Mouse (Mus musculus): ENCODE measurements at regions not wholly inside any gene's neighbourhood (a gene's known extent, or its start where the extent isn't known, plus 50 kb on each side); places are given as distances from the start of the nearest gene placed in this dataset.
"Not testable (repeated sequence)": the region's sequence is repeated elsewhere in the genome, so short reads cannot be mapped to it uniquely, and the experiment has no call there.

DNA sequence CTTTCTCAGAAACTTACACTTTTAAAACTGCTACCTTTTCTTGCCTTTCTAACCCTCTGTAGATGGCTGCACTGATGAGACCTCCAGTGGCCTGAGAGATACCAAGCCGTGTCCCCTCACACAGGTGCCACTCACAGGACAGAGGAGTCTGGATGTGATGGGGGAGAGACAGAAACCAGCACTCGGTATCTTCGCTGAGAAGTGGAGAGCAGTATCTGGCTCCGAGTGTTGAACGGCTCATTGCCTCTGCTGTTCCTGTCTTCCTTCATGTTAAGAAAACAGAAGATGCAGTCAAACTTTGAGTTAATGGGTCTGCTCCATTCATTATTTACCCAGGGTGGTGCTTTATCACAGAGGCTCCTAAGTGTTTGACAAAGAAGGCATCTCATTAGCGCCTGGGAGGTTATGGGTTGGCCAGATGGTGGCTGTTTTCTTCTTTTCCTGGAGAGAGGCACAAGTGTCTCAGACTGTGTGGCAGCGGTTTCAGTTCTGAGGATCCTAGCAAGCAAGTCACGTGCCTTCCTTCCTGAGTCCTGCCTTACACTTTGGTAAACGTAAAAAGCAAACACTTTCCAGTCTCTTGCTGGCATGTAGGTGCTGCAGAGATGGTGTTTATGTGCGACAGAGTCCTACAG is 248.6 kb downstream of the Sec16b start:
- no peak for DNase-seq (ENCODE audit: low spot score in 2 of 2)

DNA sequence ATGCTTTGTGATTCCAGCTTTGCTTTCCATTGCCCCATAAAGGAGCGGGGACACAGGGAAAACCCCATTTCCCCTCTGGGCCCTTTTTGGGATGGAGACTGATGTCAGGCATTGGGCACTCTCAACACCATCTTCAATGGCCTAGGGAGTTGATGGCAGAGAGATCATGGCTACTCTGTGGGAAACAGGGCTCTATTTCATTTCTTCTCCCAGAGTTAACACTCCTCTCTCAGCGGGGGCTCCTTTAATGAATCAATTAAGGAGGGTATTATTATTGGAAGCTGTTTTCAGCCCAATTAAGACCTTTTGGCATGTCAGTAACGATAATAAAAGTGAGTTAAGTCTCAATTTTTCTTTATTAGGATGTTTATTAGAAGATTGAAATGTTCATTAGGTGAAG is 250.4 kb downstream of the Sec16b start:
- no peak for DNase-seq (ENCODE audit: low spot score in 2 of 2)

DNA sequence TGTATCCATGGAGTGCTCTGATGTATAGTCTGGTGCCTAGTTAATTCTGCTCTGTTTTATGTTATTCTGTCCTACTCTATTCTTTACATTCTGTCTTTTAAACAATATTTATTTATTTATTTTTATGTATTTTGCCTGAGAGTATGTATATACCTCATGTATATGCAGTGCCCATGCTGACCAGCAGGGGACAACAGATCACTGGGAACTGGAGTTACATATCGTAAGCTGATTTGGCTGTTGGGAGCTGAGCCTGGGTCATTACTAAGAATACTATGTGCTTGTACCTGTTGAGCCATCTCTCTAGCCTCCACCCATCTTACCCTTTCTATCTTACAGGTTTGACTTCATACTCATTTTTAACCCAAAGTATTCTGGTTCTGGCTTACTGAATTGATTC is 251.8 kb downstream of the Sec16b start:
- DNase-seq (ENCODE audit: low spot score in 2 of 2): no peak

DNA sequence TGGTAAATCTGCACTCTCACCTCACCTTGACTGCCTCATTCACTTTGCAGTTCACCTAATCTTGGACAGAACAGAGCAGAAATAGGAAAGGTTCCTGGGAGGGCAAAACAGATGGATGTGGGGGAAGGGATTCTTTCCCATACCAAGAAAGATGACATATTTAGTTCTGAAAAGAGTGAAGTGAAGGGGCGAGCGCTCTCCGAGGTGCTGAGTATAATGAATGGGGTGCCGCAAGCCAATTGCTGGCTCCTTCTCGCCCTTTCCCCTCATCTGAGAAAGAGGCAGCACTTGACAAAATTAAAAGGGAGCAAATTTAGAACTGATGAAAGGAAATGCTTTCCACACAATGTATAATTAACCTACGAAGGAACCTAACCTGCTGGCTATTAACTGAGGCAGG is 261.7 kb downstream of the Sec16b start:
- DNase-seq (ENCODE audit: low spot score in 2 of 2): no peak

DNA sequence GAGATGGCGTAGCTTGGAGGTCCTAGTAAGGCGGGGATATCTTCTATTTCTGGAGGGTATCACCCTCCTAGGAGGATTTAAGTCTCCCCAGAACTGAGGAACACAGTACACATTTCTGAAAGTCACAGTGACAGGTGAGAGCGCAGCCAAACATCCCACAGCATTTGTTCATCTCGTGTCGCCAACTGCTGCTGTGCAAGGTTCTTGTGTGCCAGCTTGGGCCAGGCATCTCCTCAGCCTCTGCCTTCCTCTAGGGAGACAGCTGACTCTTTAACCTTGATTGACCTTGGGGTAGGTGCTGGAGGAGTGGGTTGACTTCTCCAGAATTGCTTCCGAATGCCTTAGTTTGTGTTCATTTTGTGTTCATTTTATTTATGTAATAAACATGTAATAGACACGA is 291.2 kb downstream of the Sec16b start:
- no peak for DNase-seq (ENCODE audit: low spot score in 2 of 2)

DNA sequence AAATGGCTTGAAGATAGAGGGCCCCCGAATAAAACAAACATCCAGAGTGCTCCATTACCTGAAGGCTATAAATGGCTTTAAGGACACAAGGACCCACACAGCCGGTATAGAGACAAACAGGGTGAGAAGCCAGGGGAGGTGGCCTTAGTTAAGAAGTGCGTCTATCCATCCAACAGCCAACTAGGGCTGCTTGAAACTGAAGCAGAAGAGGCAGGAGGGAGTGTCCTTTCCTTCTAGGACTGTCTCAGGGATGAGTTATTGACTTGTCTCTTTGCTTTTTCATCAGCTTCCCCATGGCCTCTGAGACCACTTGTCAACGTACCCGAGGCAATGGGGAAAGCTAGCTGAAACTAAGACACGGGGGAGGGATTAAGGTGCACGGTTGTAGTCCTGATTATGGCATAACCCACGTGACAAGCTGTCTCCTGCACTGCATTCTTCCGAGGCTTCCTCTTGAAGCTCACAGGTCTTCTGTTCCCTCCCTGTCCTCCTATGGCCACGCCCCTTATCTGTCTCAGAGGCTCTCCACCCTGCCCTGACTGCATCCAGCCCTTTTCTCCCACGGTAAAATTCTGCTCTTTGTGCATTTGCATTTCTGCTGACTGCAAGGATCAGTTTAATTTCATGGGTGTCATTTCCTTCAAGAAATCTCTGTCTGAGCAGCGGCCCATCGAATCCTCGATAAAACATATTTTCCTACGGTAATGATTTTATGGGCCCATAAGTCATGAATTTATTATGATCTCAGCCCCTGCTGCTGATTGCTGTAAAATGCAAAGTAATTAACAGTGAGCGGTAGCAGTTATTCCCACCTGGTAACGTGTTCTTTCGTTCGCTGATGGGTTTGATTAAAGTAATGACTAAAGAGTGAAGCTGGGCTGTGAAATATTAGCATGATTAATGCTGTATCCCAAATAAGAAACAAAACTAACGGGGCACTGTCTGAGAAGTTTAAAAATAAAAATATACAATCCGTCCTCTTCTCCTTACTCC is 292.3 kb downstream of the Sec16b start:
- DNase-seq (ENCODE audit: low spot score in 2 of 2): no peak

DNA sequence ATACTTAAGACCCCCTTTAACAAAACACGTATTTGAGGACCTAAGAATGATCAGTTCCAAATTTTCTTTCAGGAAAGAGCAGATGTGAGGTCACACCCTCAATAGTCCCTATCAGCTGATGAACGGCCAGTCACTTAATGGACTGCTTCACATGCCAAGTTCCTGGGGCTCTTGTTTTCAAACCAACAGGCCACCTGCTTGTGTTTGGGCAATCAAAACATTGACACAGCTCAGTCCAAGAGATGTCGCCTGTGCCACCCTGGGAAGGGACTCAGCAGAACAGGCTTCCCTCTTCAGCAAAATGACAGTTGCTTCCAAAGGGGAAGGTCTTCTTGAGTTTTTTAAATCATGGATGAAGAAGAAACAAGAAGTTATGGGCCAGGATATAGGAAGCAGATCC is 294.6 kb downstream of the Sec16b start:
- DNase-seq (ENCODE audit: low spot score in 2 of 2): no peak

DNA sequence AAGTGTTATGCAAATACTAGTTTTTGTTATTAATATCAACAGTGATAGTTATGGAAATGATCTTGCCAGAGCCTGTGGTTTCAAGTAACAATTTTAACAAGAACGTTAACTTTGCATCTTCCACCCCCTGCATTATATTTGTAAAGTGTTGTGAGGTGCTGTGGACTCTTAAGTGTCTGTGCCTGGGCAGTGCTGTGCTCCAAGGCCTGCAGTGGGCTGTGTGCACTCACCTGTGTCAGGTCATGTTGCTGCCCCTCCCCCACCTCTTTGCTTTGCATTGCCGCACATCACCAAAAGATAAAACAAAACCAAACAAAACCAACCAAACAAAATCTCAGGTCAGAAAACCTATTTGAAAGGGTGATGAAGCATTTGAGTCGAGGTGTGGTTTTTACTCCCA is 297.7 kb downstream of the Sec16b start:
- no peak for DNase-seq (ENCODE audit: low spot score in 2 of 2)

DNA sequence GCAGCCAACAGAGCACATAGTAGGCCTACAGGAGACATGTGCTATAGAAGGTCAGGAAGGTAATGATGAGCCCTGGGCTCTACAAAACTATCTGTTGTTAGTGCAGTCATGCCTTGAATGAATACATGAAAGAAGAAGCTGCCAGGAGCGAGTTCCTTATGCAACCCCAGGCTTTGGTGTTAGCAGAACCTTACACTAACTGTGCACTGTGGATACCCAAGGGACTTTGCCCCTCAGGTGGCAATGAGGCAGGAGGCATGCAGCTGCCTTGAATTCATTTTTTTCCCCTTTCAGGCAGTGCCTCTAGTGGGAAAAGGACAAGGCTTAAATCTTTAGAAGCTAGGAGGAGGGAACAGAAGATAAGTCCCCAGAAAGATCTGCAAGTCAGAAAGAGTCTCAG is 299.8 kb downstream of the Sec16b start:
- DNase-seq (ENCODE audit: low spot score in 2 of 2): no peak

DNA sequence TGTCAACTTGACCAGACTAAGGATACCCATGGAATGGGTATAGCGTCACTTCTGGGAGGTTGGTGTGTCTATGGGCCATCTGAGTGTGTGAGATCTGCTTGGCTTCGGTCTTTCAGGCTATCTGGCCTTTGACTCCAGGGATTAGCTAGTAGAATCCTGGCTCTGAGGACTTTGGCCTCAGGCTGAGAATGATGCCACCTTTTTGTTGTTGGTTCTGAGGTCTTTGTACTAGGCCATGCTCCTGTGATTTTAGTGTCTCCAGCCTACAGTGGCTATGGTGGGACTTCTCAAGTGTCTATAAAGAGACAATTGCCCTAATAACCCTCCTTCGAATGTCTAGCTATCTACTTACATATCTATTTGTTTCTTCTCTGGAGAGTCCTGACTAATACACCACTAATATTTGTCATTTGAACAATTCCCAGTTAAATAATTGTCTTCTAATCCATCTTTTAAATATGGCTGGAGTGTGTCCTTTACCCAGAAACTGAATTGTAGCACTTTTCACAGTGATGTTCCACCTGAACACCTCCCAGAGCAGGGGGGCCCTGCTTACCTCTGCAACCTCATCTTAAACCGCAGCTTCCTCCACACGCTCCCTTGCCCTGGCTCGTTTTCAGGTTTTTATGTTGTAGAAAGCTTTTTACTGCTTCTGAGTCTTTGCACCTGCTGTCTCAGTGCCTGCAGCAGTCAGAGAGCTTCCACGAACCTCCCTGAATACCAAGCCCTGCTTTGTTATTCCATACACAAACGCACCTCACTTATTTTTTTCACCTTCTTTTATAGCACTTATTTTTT is 303.3 kb downstream of the Sec16b start:
- DNase-seq (ENCODE audit: low spot score in 2 of 2): no peak

DNA sequence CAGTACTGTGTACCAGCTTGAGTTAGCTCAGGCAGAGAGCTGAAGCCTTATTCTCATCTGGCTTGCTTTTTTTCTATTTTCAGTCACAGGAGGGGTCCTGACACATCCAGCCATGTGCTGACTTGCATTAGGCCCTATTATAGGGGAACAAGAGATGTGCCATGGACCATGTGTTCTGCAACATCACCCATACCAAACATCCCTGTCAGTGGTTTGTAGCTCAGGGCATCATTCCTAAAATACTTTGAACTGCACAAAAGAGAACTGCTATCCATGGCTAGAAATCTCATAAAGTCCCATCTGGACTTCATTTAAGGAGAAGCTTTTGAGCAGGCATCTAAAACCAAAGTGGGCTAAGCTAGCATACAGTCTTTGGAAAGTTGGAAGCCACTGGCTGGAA is 304.1 kb downstream of the Sec16b start:
- no peak for DNase-seq (ENCODE audit: low spot score in 2 of 2)

DNA sequence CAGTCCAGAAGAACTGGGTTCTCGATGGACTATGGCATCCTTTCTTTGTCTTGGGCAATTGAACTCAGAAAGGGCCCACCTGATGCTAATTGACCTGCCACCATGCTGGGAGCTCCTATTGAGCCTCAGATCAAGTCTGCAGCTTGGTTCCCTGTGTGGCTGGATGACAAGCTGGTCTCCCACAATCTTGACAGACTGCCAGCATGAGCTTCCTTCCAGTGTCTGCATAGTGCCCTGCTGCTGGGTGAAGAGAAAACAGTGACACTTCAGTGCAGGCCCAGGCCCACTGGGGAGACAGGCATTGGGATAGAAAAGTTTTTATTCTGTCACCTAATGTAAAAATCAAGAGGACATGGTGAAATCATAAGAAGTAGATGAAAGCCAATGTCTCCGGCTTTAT is 321.4 kb downstream of the Sec16b start:
- DNase-seq (ENCODE audit: low spot score in 2 of 2): no peak

DNA sequence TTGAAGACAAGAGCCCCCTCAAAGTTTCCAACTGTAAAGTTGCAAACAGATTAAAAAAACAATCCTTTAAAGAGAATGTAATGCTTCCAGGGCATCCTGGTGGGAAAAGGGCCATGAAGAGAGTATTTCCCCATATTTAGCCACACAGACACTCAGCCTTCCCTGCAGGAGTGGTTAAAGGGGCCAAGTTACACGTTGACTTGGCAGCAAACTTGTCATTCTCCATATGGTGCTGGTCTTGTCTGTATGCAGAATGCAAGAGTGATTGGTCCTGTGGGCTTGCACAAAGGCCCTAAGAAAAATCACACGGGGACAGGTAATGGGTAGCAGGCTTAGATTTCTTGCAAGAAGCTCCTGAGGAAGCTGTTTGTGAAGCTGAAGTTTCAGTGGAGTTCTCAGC is 325.0 kb downstream of the Sec16b start:
- DNase-seq (ENCODE audit: low spot score in 2 of 2): no peak

DNA sequence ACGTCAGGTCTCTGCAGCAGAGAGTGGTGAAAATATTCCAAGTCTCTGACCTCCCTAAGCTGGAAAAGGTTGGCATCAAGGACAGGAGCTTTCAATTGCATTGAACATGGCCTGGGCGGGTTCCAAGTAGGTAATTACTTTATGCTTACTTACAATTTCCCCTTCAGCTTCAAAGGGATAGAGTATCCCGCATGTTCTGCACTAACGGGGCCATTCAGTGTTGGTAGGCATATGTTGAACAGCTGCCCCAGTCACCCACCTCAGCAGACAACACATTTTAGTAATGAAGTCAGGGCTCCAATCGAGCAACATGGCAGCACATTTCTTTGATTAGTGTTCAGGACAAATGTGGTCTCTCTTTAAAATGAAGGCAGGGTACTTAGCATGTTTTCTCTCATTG is 366.2 kb downstream of the Sec16b start:
- no peak for DNase-seq (ENCODE audit: low spot score in 2 of 2)

DNA sequence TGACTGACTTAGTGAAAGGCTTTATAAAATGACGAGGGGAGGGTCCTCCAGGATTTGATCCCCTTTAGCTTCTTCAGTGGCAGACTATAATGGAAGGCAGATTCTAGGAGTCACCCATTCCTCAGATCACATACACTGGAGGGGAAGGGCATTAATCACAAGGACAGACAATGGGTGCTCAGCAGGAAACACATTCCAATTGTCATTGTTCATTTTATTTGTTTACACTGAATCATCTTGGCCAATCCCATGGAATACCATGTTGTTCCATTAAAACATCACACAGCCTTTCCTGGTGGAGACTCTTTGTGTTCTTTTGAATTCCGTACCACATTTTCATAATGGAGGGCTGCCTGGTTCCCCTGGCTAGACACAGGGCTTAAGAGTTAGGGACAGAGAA is 368.5 kb downstream of the Sec16b start:
- DNase-seq (ENCODE audit: low spot score in 2 of 2): no peak

DNA sequence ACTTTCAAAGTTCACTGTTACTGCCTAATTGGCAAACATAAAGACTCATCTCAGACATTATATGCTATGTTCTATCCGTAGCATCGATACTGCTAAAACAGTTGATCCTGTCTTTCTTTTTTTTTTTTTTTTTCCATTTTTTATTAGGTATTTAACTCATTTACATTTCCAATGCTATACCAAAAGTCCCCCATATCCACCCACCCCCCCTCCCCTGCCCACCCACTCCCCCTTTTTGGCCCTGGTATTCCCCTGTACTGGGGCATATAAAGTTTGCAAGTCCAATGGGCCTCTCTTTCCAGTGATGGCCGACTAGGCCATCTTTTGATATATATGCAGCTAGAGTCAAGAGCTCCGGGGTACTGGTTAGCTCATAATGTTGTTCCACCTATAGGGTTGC is 370.6 kb downstream of the Sec16b start:
- DNase-seq (ENCODE audit: low spot score in 2 of 2): not testable (repeated sequence)

DNA sequence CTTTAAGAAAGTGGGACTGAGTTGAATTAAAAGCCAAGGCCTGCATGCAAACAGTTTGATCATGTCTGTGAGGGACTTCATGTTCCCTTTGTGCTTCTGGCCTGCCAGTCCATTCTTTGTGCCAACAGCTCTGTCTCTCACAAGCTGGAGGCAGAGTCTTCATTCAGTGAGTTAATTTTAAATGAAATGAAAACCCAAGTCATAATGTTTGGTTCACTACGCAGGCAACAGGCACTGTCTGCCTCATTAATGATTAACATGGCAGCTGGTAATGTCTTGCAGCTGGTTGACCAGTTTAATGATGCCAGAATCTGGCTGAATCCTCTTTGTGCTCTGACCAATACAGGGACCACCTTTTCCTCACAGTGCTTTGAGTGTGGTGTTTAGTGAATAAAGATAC is 380.6 kb downstream of the Sec16b start:
- DNase-seq (ENCODE audit: low spot score in 2 of 2): no peak

DNA sequence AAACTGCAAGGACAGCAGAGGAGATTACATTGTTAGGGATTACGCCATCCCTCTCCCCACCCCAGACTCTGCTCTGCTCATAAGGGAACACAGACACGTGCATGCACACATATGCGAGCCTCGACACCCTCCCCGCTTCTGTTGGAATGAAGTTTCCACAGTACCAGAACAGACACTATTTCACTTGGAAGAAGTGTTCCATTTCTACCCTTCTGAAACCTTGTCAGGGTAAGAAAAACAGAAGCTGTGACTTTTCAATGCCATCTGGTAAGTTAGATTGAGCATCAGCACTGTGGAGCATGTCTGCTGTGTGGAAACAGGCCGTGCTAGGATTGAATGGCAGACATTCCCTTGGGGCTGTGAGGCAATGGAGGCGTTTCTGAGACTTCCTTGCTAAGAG is 382.0 kb downstream of the Sec16b start:
- no peak for DNase-seq (ENCODE audit: low spot score in 2 of 2)

DNA sequence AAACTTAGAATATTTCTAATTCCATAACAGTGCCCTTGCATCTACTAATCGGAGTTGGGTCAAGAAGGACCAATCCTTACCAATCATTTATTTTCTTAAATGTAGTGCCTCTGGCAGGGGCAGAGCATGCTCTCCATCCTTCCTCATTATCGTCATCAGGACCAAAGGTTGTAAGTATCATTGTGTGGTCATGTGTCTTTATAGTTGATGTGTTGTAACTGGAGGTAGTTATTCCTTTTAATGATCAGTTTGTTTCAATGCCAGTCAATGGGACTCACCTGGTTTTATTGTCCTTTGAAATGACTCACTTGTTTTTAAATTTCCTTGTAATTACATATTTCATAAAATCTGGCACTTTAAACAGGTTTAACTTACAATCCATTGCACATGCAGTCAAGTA is 399.6 kb downstream of the Sec16b start:
- no peak for DNase-seq (ENCODE audit: low spot score in 2 of 2)

DNA sequence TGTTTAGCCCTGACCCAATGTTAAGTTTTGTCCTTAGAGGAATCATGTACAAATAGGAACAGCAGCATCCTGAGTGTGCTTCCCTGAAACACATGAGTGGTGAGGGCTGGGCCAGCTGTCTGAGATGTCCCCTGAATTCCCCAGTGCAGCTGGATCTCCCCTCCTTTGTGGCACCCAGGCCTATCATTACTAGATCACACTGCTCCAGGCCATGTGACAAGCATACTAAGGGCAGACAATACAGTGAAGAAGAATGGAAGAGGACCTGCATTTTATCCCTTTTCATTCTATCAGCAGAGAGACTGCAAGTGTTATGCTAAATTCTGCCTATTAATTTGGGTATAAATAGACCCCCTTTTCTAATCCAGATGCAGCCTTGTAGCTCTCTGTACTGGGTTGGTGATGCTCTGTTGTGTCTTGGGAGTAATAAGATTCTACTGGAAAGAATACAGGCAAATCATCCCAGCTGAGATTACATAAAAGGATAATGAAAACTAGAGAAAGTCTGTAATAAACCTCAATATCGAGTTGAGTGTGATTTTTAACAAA is 418.3 kb downstream of the Brinp2 start:
- no peak for DNase-seq (ENCODE audit: low spot score in 2 of 2)

DNA sequence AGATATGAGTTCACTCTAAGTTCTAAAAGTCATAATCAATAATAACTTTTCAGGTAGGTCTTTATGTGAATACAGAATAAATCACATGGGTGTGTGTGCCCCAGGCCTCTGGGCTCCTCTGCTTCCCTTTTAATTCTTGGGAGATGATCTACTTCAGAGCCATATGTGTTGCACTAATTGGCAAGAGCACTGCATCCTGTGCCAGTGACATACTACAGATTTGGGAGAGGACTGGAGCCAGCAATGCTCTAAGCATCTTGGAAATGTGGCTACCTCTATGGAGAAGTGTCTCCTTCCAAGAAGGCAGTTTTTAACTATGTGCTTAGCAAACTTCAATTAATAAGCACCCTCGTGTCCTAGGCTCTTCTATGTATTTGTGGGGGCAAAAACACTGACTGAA is 416.6 kb downstream of the Brinp2 start:
- no peak for DNase-seq (ENCODE audit: low spot score in 2 of 2)

DNA sequence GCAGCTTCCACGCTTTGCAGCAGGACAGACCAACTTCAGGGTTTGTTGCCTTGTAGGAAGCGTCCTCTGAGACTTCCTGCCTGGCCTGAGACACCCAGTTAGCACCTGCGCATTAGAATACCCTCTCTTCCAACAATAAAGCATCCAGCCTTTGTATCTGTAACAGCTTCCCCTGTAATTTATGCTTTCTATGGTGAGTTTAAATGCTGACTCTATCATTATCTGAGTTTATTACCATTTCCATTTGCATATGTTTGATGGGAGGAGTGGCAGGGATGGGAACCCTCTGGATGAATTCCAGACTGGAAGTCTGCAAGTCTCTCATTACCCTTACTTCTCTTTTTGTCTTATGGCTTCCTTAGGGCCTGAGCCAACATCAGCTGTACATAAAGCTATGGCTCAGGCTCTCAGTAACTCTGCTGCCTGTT is 415.8 kb downstream of the Brinp2 start:
- DNase-seq (ENCODE audit: low spot score in 2 of 2): no peak
